Mouse (Mus musculus): ENCODE data around the gene Lcn6. TPM values are rescaled to one million over a fixed set of nuclear protein-coding genes. Genes with fewer than 3 reads are reported as not detected.
A peak's percentile ranks its signal among the peaks of the same experiment; 100 is the strongest.
"Not testable (repeated sequence)": the region's sequence is repeated elsewhere in the genome, so short reads cannot be mapped to it uniquely, and the experiment has no call there.

The Lcn6 gene
- total RNA-seq, 2 experiments from 2014 or later: not detected

DNA sequence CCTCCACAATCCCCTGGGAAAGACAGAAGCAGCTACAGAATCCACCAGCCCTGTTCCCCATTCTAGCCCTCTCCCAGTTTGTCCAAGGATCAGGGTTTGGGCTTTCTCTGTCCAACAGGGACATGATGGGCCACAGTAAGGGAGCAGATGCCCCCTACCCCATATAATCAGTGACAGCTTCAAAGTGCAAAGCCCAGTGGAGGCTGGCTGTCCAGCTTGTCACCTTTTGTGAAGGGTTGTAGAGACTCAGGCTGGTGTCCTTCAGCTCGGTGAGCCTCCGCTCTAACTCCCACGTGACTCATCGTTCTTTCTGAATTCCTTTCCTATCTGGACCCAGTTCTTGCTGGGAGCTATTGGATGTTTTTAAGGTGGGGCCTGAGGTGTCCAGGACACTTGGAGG, 27.1 kb downstream of the Lcn6 start:
- no peak for DNase-seq

DNA sequence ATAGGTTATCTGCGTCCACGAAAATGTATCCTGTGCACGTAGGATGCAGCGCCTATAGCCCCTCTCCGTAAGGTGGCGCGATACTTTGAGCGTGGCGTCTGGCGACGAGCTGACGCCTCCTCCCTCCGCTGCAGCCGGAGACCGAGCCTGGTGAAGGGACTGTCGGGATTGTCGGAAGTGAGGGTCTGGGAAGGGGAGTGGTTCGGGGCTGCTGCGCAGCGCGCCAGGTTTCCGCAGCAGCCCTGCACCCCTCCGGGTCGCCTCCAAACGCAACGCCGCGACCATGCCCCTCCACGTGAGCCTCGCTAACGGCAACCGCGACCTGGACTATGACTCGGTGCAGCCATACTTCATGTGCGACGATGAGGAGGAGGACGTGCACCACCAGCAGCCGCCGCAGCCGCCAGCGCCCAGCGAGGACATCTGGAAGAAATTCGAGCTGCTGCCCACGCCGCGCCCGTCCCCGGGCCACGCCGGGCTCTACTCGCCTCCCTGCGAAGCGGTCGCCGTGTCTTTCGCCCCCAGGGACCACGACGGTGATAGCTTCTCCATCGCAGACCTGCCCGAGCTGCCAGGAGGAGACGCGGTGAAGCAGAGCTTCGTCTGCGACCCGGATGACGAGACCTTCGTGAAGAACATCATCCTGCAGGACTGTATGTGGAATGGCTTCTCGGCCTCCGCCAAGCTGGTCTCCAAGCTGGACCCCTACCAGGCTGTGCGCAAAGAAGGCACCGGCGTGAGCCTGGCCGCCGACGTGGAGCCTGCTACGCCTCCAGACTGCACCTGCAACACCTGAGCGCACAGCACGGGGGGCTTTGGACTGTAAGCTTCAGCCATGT, 30.3 kb downstream of the Lcn6 start, which contains the start of gene Bmyc:
Bmyc (plus strand) TSS at position 97 of the 839 bp plus-strand sequence.
- DNase-seq: peak; percentile 83 to 86

DNA sequence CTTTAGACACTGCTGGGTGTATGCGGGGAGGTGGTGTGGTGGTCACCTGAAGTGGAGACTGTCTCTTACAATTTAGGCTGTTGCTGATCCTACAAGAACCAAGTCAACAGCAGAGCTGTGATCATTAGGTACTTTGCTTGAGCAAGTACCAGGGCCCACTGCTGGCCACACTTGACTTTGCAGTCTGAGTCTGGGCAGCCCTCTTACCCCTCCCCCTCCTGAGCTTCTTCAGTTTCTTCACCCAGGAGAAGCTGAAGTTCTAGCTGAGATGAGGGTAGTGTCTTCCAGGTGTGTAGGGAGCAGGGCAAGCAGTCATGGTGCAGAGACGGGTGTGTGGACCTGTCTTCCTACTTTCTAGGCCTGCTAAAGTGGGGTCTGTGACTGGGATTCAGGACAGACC, 31.5 kb downstream of the Lcn6 start:
- DNase-seq: peak in 1 of 2 experiments; percentile 12

DNA sequence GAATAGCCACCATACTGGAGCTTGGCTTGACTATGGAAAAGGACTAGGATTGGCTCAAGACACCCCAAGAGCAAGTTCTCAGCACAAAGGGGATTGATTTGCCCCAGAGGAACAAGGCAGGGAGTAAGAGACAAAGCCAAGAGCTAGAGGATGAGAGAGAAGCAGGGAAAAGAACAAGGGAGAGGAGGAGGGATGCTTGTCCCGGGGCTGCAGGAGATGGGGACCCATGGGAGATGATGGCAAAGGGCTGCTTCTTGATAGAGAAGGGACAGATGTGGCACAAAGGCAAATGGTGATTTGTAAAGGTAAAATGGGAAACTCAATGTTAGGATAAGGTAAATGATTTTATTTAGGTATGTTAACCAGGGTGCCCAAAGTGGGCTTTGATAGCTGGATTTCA, 32.5 kb downstream of the Lcn6 start:
- not testable (repeated sequence) for DNase-seq

DNA sequence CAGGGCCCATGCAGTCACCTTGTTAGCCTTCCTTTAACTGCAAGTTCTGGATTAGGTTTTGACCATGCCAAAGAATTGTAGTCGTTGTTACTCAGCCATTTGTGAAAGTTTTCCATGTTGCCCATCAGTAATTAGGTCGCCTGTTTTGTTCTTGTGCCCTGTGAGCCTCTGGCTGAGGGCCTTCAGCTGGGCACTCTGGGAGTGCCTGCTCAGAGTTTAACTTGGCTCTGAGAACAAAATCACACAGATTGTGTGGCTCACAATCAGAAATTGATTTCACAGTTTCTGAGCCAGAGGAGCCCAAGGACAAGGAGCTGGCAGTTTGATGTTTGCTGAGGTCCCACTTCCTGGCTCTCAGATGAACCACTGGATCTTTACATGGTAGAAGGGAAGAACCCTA, 33.2 kb downstream of the Lcn6 start:
- not testable (repeated sequence) for DNase-seq

DNA sequence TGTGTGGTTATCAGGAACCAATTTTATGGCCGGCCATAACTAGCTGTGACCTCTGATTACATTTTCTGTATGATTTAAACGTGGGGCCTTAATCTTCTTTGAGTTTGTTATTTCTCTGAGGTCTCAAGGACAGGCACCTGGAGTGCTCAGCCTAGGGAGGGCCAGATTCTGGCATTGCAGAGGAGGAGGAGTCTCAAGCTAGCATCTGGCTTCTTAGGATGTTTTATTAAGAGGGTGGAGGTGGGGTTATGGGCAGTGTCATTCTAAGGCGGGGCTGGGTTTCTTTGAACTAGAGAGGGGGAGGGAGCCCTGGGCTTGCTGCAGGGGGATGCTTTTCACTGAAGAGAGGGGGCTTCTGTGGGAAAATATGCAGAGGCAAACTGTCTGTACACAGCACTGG, 35.1 kb downstream of the Lcn6 start:
- DNase-seq: not testable (repeated sequence)

DNA sequence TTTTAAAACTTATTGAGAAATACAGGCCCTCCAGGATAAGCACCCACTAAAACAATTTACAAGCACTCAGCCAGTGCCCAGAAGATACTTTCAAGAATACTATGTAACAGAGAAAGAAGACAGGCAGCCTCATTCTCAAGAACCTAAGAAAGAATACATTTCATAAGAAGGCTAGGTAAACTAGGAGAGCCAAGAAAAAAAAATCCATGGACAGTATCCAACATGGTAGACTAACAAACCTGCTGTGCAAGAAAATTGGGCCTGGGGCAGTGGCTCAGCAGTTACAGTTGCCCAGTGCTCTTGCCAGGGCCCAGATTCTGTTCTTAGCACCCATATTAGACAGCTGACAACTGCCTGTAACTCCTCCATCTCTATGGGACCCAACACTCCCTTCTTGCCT, 40.6 kb downstream of the Lcn6 start:
- no peak for DNase-seq

Other genes with a start within 250 kb of the Lcn6 start
- gene Abca2, start 248.1 kb upstream of the Lcn6 start, total RNA-seq (2021): 10 to 100 TPM; 41.4 to 43.2 TPM
- 1 to 10 TPM in 1 of 2 experiments, under 1 TPM in 1; 0.82 to 1.7 TPM for gene Clic3, start 219.9 kb upstream of the Lcn6 start, total RNA-seq (2021)
- gene Paxx, start 215.7 kb upstream of the Lcn6 start, total RNA-seq (2021): 10 to 100 TPM; 22.6 to 28.7 TPM
- gene Ptgds, start 206.7 kb upstream of the Lcn6 start, total RNA-seq (2021): 100 to 1,000 TPM; 450 to 656 TPM
- gene Lcn12, start 182.9 kb upstream of the Lcn6 start, total RNA-seq (2021): not detected
- 10 to 100 TPM; 82.0 to 93.6 TPM for gene Fbxw5, start 176.0 kb upstream of the Lcn6 start, total RNA-seq (2021)
- 1 to 10 TPM; 1.1 to 2.3 TPM for gene C8g, start 175.1 kb upstream of the Lcn6 start, total RNA-seq (2021)
- 10 to 100 TPM; 15.7 to 17.6 TPM for gene Traf2, start 129.8 kb upstream of the Lcn6 start, total RNA-seq (2021)
- gene Edf1, start 118.9 kb upstream of the Lcn6 start, total RNA-seq (2021): 100 to 1,000 TPM; 223 to 241 TPM
- 1 to 10 TPM in 1 of 2 experiments, under 1 TPM in 1; 0.55 to 1.4 TPM for gene Mamdc4, start 101.9 kb upstream of the Lcn6 start, total RNA-seq (2021)
- 10 to 100 TPM; 55.9 to 72.5 TPM for gene Phpt1, start 101.6 kb upstream of the Lcn6 start, total RNA-seq (2021)
- gene Ajm1, start 95.0 kb upstream of the Lcn6 start, total RNA-seq (2021): under 1 TPM; 0.10 to 0.46 TPM
- gene Rabl6, start 68.3 kb upstream of the Lcn6 start, total RNA-seq (2021): 10 to 100 TPM; 63.5 to 63.8 TPM
- not detected for gene Ccdc183, start 59.1 kb upstream of the Lcn6 start, total RNA-seq (2021)
- 10 to 100 TPM; 33.9 to 37.9 TPM for gene Tmem141, start 54.8 kb upstream of the Lcn6 start, total RNA-seq (2021)
- 1 to 10 TPM; 7.1 to 8.1 TPM for gene Fcna, start 48.8 kb upstream of the Lcn6 start, total RNA-seq (2021)
- gene Lcn8, start 23.7 kb upstream of the Lcn6 start, total RNA-seq (2021): under 1 TPM; 0.64 to 0.72 TPM
- gene Lcn5, start 18.8 kb upstream of the Lcn6 start, total RNA-seq (2021): not detected
- gene Lcn10, start 5.9 kb downstream of the Lcn6 start, total RNA-seq (2021): not detected
- not detected for gene Obp2a, start 23.3 kb downstream of the Lcn6 start, total RNA-seq (2021)
- 10 to 100 TPM; 16.9 to 18.3 TPM for gene Bmyc, start 30.0 kb downstream of the Lcn6 start, total RNA-seq (2021)
- gene Obp2b, start 60.2 kb downstream of the Lcn6 start, total RNA-seq (2021): not detected
- gene Lcn3, start 88.8 kb downstream of the Lcn6 start, total RNA-seq (2021): not detected
- gene Lcn11, start 100.2 kb downstream of the Lcn6 start, total RNA-seq (2021): not detected
- gene Gm13539, start 105.5 kb downstream of the Lcn6 start, total RNA-seq (2021): not detected
- gene Glt6d1, start 139.1 kb downstream of the Lcn6 start, total RNA-seq (2021): not detected
- gene Lcn9, start 146.4 kb downstream of the Lcn6 start, total RNA-seq (2021): not detected
- not detected for gene Sohlh1, start 170.5 kb downstream of the Lcn6 start, total RNA-seq (2021)
- under 1 TPM; 0.21 to 0.25 TPM for gene Kcnt1, start 186.9 kb downstream of the Lcn6 start, total RNA-seq (2021)